Mouse (Mus musculus) left cerebral cortex, postnatal 25 days (tissue): ENCODE measurements at regions not wholly inside any gene's neighbourhood (a gene's known extent, or its start where the extent isn't known, plus 50 kb on each side); places are given as distances from the start of the nearest gene placed in this dataset.
"Not testable (repeated sequence)": the region's sequence is repeated elsewhere in the genome, so short reads cannot be mapped to it uniquely, and the experiment has no call there.

Source experiments
- DNase-seq, 2 experiments: peaks; one replicate each; pipeline ENCODE4 v3.0.0; 2022; ENCODE audit warnings: low spot score in 2 of 2, mixed read lengths in 1 of 2
- intact Hi-C: fragments of 180-260 bp; cut with DNase I; formaldehyde crosslinking; loops from one replicate; pipeline ENCODE4 v1.15.1; 2025

GRCm38 (mm10) chr10:52529661-52530060 lies 112.3 kb downstream of the Nus1 start:
- intact Hi-C loops = loop anchor here (5.0 kb wide), 2 partner anchors 778 to 813 kb away; no protein-coding TSS in a partner anchor
- DNase-seq = not testable (repeated sequence)

GRCm38 (mm10) chr10:52530846-52531245 lies 113.5 kb downstream of the Nus1 start:
- no peak for DNase-seq
- intact Hi-C loops = loop anchor here (5.0 kb wide), 2 partner anchors 776 to 811 kb away; no protein-coding TSS in a partner anchor

GRCm38 (mm10) chr10:52533278-52533892 lies 116.0 kb downstream of the Nus1 start:
- intact Hi-C loops = loop anchor here (5.0 kb wide), 2 partner anchors 774 to 809 kb away; no protein-coding TSS in a partner anchor
- DNase-seq = no peak

- DNase-seq = peak; percentile 42 to 55
- intact Hi-C loops = loop anchor here (2.0 to 5.0 kb wide), 3 partner anchors 157 to 808 kb away; partner anchors contain the start of gene Slc35f1
Measured at GRCm38 (mm10) chr10:52533893-52534287, 116.5 kb downstream of the Nus1 start.

GRCm38 (mm10) chr10:52545566-52545965 lies 128.2 kb downstream of the Nus1 start:
- intact Hi-C loops = no loop called here
- no peak for DNase-seq

GRCm38 (mm10) chr10:52577383-52577782 lies 113.0 kb upstream of the Slc35f1 start:
- DNase-seq = no peak
- intact Hi-C loops = no loop called here

GRCm38 (mm10) chr10:52577795-52578194 lies 112.5 kb upstream of the Slc35f1 start:
- intact Hi-C loops = no loop called here
- DNase-seq = no peak

- no peak for DNase-seq
Measured at GRCm38 (mm10) chr10:52578238-52578832, 112.0 kb upstream of the Slc35f1 start.

GRCm38 (mm10) chr10:52593780-52594179 lies 96.6 kb upstream of the Slc35f1 start:
- no peak for DNase-seq
- intact Hi-C loops = no loop called here

More at GRCm38 (mm10) chr10:52578238-52578832, 112.0 kb upstream of the Slc35f1 start:
- intact Hi-C loops = no loop called here
